Mouse (Mus musculus): Measurements from ENCODE around the gene Lgals2. TPM values are rescaled to one million over a fixed set of nuclear protein-coding genes. Genes with fewer than 3 reads are reported as not detected.
A peak's percentile ranks its signal among the peaks of the same experiment; 100 is the strongest.

The Lgals2 gene
- 7.0 and 9.5 TPM in 2 replicates for polyA plus RNA-seq (2016; fragmentation: Nextera tagmentation; extraction: Ambion mirVana)

GRCm38 (mm10) chr15:78855303-78855965, at the start of gene Lgals2:
Gene Lgals2 (minus strand): TSS chr15:78855529.
- Histone ChIP-seq H3K9ac (no peak within 1 kb of the TSS), H3K27me3 (replicated peaks) (peaks cover 26% of the 10 kb centered on the region), H3K4me3 (no peak within 1 kb of the TSS), H3K9me3 (replicated peaks) (no peaks in the 10 kb centered on the region), H3K4me1 (peaks cover 41% of the 10 kb centered on the region), H3K4me2 (no peak within 1 kb of the TSS), H3K27ac (no peak within 1 kb of the TSS), H3K36me3 (no peaks in the 10 kb centered on the region)
- no peak for ATAC-seq
- WGBS (ENCODE audit: insufficient replicate concordance) = 34% methylated on average over 8 of the region's 8 CpGs

GRCm38 (mm10) chr15:78903243-78903642, 47.9 kb upstream of the Lgals2 start:
- no peak overlapping the region for H3K4me3 ChIP-seq
- H3K9ac ChIP-seq = no peak overlapping the region
- H3K27ac ChIP-seq = no peak overlapping the region
- no peaks in the 10 kb centered on the region for H3K9me3 ChIP-seq (replicated peaks)
- ATAC-seq = no peak
- H3K27me3 ChIP-seq (replicated peaks) = no peaks in the 10 kb centered on the region
- 10% methylated on average over 2 of the region's 2 CpGs for WGBS (ENCODE audit: insufficient replicate concordance)
- peaks cover 70% of the 10 kb centered on the region for H3K36me3 ChIP-seq
- H3K4me1 ChIP-seq = peaks cover 46% of the 10 kb centered on the region
- peak overlapping the region; percentile 39 for H3K4me2 ChIP-seq

GRCm38 (mm10) chr15:78901422-78901789, 46.1 kb upstream of the Lgals2 start:
- no peaks in the 10 kb centered on the region for H3K9me3 ChIP-seq (replicated peaks)
- peaks cover 63% of the 10 kb centered on the region for H3K4me1 ChIP-seq
- no peaks in the 10 kb centered on the region for H3K27me3 ChIP-seq (replicated peaks)
- peaks cover 52% of the 10 kb centered on the region for H3K36me3 ChIP-seq
- peak overlapping the region; percentile 90 for H3K4me2 ChIP-seq
- peak overlapping the region; percentile 83 for H3K9ac ChIP-seq
- no peak for ATAC-seq
- H3K4me3 ChIP-seq = peak overlapping the region; percentile 76
- peak overlapping the region; percentile 88; the same call in 1 of the 2 replicates for H3K27ac ChIP-seq
- WGBS (ENCODE audit: insufficient replicate concordance) = 64% methylated on average over 8 of the region's 8 CpGs

DNA sequence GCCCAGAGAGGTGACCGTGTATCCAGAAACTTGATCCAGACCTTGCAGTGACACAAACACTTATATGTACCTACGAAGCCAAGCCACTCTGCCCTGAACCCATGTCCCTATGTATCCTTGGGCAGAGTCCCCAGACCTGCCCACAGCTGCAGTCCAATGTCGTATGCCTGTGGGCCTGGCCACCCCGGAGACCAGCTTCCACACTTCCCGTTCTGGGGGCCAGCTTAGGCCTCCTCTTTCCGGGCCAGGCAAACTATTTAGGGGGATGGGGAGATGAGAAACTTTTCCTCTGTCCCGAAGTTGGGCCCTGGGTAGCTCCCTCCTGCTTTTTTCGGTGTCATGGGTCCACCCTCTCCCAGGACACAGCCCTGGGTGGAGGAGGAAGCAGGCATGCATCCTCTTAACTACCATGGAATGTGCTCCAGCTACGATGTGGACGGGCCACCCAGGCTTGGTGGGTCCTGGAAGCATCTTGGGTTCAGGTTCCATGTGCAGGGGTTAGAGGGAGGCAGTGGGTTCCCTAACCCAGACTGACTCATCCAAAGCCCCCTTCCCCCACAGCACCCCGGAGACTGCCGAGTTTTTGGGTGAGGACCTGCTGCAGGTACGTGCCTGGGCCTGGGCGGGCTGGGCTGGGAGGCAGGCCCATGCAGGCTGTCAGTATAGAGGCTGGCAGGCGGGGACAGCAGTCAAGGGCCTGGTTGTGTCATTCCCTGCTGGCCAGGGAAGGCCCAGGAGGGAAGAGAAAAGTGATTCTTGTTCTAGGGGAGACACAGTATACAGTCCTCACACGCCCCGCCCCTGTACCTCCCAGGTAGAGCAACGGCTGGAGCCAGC, 45.5 kb upstream of the Lgals2 start:
- Histone ChIP-seq H3K4me1 (peaks cover 69% of the 10 kb centered on the region), H3K36me3 (peaks cover 46% of the 10 kb centered on the region), H3K9ac (peak overlapping the region; percentile 83), H3K4me3 (peak overlapping the region; percentile 76), H3K4me2 (peak overlapping the region; percentile 90), H3K9me3 (replicated peaks) (no peaks in the 10 kb centered on the region), H3K27me3 (replicated peaks) (no peaks in the 10 kb centered on the region), H3K27ac (peak overlapping the region; percentile 88)
- ATAC-seq = no peak
- 17% methylated on average over 18 of the region's 18 CpGs for WGBS (ENCODE audit: insufficient replicate concordance)

DNA sequence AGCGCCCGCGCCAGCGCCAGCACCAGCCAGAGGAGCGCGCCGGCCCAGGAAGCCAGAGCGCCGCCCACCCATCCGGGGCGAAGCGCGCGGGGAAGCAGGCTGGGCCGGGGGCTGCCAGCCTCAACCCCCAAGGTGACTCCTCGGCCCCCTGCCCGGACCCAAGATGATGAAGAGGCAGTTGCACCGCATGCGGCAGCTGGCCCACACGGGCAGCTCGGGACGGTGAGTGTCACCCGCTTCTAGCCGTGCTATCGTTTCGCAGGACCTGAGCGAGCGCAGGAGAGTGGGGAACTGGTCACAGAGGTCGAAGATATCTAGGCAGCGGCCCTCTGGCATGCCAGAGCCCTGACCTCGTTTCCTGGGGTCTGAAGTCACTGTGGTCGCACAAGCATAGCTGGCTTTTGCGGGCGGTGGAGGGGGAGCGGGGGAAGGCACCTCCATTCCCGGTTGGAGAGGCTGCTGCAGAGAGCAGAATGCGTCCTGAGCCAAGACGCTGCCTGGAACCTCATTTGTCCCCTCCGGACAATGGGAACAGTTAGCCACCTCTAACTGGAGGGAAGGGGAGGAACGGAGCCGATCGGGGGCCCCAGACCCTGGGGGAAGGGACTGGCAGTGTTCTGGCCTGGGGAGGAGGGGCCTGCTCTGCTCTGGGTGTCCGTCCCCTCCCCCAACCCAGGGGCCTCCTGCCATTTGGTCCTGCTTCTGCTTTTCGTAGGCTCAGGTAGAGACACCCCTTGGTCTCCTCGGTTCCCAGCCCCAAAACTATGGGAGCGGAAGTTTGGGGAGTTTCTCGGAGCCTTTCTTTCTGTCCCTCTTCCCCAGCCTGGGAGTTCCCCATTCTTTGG, 44.6 kb upstream of the Lgals2 start, which contains the start of gene Sh3bp1:
Gene Sh3bp1, plus strand, starts transcription at position 29 of the 845 bp plus-strand sequence.
- WGBS (ENCODE audit: insufficient replicate concordance) = under 1% methylated on average over 46 of the region's 47 CpGs
- Histone ChIP-seq H3K9me3 (replicated peaks) (no peaks in the 10 kb centered on the region), H3K9ac (peak within 1 kb of the TSS; percentile 83), H3K36me3 (peaks cover 37% of the 10 kb centered on the region), H3K27me3 (replicated peaks) (no peaks in the 10 kb centered on the region), H3K4me3 (peak within 1 kb of the TSS; percentile 76), H3K4me2 (peak within 1 kb of the TSS; percentile 90), H3K4me1 (peaks cover 77% of the 10 kb centered on the region), H3K27ac (peak within 1 kb of the TSS; percentile 88)
- peak; percentile 61 for ATAC-seq

DNA sequence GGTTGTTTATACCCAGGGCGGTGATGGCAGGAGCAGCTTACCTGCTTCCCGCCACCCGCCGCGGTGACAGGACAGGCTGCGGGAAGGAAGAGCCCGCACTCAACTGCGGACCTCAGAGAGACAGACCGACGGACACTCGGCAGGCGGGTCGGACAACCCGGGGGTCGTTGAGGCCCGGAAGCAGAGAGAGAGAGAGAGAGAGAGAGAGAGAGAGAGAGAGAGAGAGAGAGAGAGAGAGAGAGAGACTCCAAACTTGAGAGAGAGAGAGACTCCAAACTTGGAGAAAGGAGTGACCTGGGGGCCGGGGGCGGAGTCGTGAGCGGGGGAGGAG, 44.0 kb upstream of the Lgals2 start, which contains the start of gene Gm49510:
Gene Gm49510, plus strand, starts transcription at position 259 of the 331 bp plus-strand sequence.
- Histone ChIP-seq H3K9me3 (replicated peaks) (no peaks in the 10 kb centered on the region), H3K36me3 (peaks cover 31% of the 10 kb centered on the region), H3K9ac (peak within 1 kb of the TSS; percentile 83), H3K4me2 (peak within 1 kb of the TSS; percentile 90), H3K27me3 (replicated peaks) (no peaks in the 10 kb centered on the region), H3K4me3 (peak within 1 kb of the TSS; percentile 76), H3K27ac (peak within 1 kb of the TSS; percentile 88), H3K4me1 (peaks cover 83% of the 10 kb centered on the region)
- no peak for ATAC-seq
- under 1% methylated on average over 20 of the region's 20 CpGs for WGBS (ENCODE audit: insufficient replicate concordance)

DNA sequence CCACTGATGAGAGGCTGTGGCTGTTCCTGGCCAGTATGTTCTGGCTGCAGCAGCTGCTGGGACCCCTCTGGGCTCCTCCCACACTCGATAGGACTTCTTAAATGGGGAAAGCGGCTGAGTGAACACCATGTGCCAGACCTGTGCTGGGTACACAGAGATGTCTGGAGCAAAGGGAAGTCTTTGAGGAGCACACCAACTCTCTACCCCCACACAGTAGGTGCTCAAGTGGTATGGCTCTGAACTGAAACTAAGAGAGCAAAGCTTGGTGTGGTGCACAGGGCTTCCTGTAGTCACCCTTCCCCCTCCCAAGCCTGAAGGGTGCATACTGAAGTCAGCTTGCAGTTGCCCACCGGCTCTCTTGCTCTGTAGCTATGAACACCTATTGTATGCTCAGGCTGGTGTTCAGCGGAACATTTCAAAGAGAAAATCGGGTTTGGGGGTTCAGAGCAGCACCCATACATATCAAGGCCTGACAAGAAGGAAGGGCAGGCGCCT, 43.2 kb upstream of the Lgals2 start:
- WGBS (ENCODE audit: insufficient replicate concordance) = 24% methylated on average over 6 of the region's 6 CpGs
- peaks cover 31% of the 10 kb centered on the region for H3K36me3 ChIP-seq
- H3K4me3 ChIP-seq = peak overlapping the region; percentile 76
- H3K4me2 ChIP-seq = peak overlapping the region; percentile 90
- no peaks in the 10 kb centered on the region for H3K27me3 ChIP-seq (replicated peaks)
- no peaks in the 10 kb centered on the region for H3K9me3 ChIP-seq (replicated peaks)
- peak overlapping the region; percentile 88 for H3K27ac ChIP-seq
- no peak for ATAC-seq
- peaks cover 90% of the 10 kb centered on the region for H3K4me1 ChIP-seq
- peak overlapping the region; percentile 83 for H3K9ac ChIP-seq

DNA sequence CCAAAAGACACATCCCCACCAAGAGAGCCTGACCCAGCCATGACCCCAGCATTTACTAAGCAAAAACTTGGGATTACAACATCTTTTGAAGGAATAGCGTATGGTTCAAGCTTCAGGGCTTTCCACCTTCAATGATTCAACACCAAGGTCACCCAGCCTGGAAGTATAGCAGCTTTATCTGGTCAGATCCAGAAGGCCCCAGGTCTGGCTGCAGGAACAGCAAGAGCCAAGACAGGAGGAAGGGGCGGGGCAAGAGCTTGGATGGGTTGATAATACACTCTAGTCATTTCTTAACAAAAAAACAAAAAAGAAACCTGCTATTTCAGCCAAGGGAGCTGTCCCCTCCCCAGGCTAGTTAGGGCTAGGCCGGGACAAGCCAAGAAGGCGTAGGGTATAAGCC, 42.2 kb upstream of the Lgals2 start:
- H3K27ac ChIP-seq = peak overlapping the region; percentile 88
- H3K27me3 ChIP-seq (replicated peaks) = no peaks in the 10 kb centered on the region
- peak overlapping the region; percentile 14; the same call in 1 of the 2 replicates for H3K4me3 ChIP-seq
- H3K4me2 ChIP-seq = peak overlapping the region; percentile 90
- ATAC-seq = peak; percentile 33; the same call in 1 of the 2 replicates
- no peaks in the 10 kb centered on the region for H3K9me3 ChIP-seq (replicated peaks)
- H3K36me3 ChIP-seq = peaks cover 32% of the 10 kb centered on the region
- peaks cover 93% of the 10 kb centered on the region for H3K4me1 ChIP-seq
- WGBS (ENCODE audit: insufficient replicate concordance) = 29% methylated on average over 4 of the region's 4 CpGs
- H3K9ac ChIP-seq = peak overlapping the region; percentile 83

- H3K27me3 ChIP-seq (replicated peaks) = no peaks in the 10 kb centered on the region
- no peak overlapping the region for H3K4me3 ChIP-seq
- no peaks in the 10 kb centered on the region for H3K9me3 ChIP-seq (replicated peaks)
- peak; percentile 51 for ATAC-seq
- WGBS (ENCODE audit: insufficient replicate concordance) = 52% methylated on average over 3 of the region's 3 CpGs
- H3K36me3 ChIP-seq = peaks cover 32% of the 10 kb centered on the region
- peaks cover 94% of the 10 kb centered on the region for H3K4me1 ChIP-seq
- H3K4me2 ChIP-seq = peak overlapping the region; percentile 90
- peak overlapping the region; percentile 83 for H3K9ac ChIP-seq
- peak overlapping the region; percentile 88 for H3K27ac ChIP-seq
Measured at GRCm38 (mm10) chr15:78896149-78896548, 40.8 kb upstream of the Lgals2 start.

- Histone ChIP-seq H3K27me3 (replicated peaks) (no peaks in the 10 kb centered on the region), H3K4me2 (peak overlapping the region; percentile 90), H3K4me1 (peaks cover 94% of the 10 kb centered on the region), H3K9me3 (replicated peaks) (no peaks in the 10 kb centered on the region), H3K36me3 (peaks cover 35% of the 10 kb centered on the region), H3K27ac (peak overlapping the region; percentile 88), H3K9ac (peak overlapping the region; percentile 83), H3K4me3 (no peak overlapping the region)
- WGBS (ENCODE audit: insufficient replicate concordance) = 30% methylated on average over 2 of the region's 2 CpGs
- peak; percentile 10; the same call in 1 of the 2 replicates for ATAC-seq
Measured at GRCm38 (mm10) chr15:78895741-78896140, 40.4 kb upstream of the Lgals2 start.

DNA sequence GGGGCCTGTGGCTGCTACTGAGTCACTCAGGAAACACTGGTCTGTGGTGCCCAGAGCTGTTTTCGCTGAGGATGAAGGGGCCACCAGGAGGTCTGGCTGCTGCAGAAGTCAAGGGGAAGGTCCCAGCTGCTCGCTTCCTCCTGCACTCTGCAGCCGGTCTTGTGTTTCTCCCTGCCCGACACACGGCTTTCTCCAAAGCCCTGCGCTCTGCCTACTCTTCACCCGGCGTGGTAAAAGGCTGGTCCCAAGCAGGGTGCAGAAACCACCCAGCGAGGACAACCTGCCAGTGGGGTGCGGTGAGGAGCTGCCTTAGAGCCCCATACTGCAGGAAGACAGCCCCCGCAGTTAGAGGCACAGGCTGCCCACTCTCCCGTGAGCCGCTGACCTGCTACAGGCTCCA, 39.4 kb upstream of the Lgals2 start:
- no peaks in the 10 kb centered on the region for H3K27me3 ChIP-seq (replicated peaks)
- WGBS (ENCODE audit: insufficient replicate concordance) = 37% methylated on average over 13 of the region's 13 CpGs
- H3K9ac ChIP-seq = peak overlapping the region; percentile 83
- peaks cover 44% of the 10 kb centered on the region for H3K36me3 ChIP-seq
- no peaks in the 10 kb centered on the region for H3K9me3 ChIP-seq (replicated peaks)
- 0 out of 2 replicates have a peak overlapping the region, but pooled peaks have one; percentile 7 for H3K4me3 ChIP-seq
- H3K27ac ChIP-seq = peak overlapping the region; percentile 88
- ATAC-seq = no peak
- H3K4me2 ChIP-seq = peak overlapping the region; percentile 90
- peaks cover 94% of the 10 kb centered on the region for H3K4me1 ChIP-seq
